Mouse (Mus musculus): ENCODE results near the gene Polr2m. TPM values are rescaled to one million over a fixed set of nuclear protein-coding genes. Genes with fewer than 3 reads are reported as not detected.

Gene Polr2m
- total RNA-seq, 1 experiment = 163 TPM

Other genes starting within 250 kb of the Polr2m start
- gene Myzap, start 106.4 kb upstream of the Polr2m start, total RNA-seq (2012; rRNA removed) = 0.85 and 0.94 TPM in 2 replicates